Mouse (Mus musculus) megakaryocyte-erythroid progenitor cell, adult 5-6 weeks (primary cell): ENCODE data around the gene Fhl2. TPM values are rescaled to one million over a fixed set of nuclear protein-coding genes. Genes with fewer than 3 reads are reported as not detected.

Experiments used
- ATAC-seq: replicated peaks from 2 replicates; pipeline ENCODE4 v1.8.0; 2016; ENCODE audit warnings: mild to moderate bottlenecking, inconsistent platforms; ENCODE audit not compliant: severe bottlenecking, poor library complexity, low FRiP score, low TSS enrichment
- total RNA-seq, 2 experiments: library from RNA; stranded (forward) in 1 of 2; stranded (reverse) in 1 of 2; fragments of 200-1000, 215-1000 nt in 1 of 2; fragments of >200 nt in 1 of 2; fragmentation: Nextera tagmentation in 1 of 2; gene quantifications; 2 replicates each; pipeline ENCODE4 v1.2.3; 2014 to 2017

Fhl2 gene
- total RNA-seq, 2 experiments from 2014 or later: not detected

DNA sequence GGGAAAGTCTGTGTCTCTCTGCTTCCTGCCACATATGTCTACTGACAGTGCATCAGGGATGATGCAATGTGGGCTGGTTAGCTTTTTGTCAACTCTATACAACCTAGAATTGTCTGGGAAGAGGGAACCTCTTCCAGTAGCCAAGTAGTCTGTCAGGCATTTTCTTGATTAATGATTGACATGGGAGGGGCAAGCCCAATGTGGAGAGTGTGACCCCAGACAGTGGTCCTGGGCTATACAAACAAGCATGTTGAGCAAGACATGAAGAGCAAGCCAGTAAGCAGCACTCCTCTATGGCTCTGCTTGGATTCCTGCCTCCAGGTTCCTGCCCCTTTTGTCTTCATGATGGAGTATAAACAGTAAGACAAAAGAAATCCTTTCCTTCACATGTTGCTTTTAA, 69.6 kb downstream of the Fhl2 start:
- no peak for ATAC-seq

DNA sequence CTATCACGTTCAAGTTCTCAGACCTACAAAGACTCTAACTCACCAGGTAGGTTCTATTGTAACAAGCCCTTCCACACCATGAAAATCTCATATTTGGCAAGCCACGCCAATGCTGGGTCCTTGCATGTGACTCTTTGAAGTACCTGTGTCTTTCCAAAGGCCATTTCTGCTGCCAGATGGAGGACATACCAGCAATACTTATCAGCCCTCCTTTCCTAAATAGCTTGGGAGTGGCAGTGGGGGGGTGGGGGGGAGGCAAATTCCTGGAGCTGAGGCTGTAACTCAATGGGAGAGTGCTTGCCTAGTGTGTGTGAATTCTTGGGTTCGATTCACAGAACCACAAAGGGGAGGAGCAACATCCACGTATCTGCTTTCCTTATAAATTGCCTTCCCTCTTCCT, 72.1 kb downstream of the Fhl2 start:
- no peak for ATAC-seq

DNA sequence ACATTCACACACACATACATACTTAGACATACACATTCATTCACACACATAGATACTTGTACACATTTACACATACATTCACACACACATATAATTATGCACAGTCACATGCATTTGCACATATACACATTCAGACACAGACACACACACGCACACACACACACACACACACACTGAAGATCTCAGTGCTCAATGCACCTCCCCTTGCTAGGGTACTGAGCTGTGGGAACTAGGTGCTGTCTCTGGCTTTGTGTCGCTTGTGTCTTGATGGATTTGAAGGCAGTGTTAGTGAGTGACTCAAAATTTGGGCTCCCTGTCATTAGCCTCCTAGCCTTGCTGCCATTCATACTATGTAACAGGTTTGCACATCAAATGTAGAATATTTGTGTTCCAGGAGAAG, 74.2 kb downstream of the Fhl2 start:
- ATAC-seq: no peak

DNA sequence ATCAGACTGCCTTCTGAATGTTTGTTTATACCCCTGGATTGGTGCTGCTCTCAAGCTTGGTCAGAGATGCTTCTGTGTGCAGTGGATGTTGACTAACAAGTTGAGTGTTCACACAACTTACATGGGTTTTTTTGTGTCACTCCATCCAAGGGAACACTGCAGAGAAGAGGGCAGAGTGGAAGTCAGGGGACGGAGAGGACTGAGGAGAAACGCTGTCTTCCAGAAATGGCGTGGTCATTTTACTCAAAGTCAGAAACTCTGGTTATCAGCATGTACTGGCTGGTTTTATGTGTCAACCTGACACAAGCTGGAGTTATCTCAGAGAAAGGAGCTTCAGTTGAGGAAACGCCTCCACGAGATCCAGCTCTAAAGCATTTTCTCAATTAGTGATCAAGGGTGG, 75.8 kb downstream of the Fhl2 start:
- no peak for ATAC-seq

DNA sequence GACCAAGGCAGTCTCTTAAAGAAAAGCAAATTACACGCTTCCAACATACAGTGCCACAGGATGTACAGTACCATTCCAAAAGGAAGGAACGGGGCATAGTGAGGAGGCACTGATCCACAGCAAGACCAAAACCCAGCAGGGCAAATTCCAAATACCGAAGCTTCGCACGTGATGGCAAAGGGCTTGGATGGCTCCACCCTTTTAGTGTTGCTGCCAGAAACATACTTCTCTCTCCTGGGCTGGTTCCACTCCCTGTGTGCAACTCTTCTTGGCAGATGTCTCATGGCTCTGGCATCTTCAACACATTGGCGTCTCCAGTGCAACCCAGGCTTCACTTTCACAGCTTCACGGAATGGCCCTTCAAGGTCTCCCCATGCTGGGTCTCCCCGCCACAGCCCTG, 79.3 kb downstream of the Fhl2 start:
- no peak for ATAC-seq

DNA sequence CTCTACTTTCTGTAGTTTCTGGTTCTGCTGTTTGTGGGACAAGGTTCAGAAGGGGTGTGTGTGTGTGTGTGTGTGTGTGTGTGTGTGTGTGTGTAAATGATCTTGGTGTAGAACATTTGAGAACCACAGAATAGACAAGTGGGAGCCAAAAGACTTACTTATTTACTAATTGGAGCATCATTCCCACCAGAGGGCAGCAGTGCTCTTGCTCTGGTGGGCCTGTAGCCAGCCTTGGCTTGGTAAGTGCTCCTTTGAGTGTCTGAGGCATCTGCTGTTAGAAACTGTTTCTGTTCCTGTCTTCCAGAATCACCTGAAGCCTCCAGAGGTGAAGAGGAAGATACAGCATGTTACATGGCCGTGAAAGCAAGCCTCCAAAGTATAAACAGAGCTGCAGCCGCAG, 83.9 kb downstream of the Fhl2 start:
- peak; percentile 79 for ATAC-seq

DNA sequence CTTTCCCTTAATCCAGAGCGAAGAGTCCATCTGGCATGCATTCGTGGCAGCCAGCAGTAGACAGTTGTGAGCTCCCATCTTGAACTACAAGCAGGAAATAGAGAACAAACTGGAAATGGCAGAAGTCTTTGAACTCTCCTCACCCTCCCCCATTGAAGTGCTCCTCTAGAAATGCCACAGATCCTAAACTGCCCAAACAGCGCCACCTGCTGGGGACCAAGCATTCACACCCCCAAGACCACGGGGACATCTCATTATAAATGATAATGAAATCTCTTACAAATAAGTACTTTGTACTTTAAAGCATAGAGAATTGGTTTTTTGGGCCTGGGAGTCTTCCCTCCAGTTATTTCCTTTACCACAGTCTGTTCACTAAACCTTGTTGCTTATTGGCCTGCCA, 86.2 kb downstream of the Fhl2 start:
- peak; percentile 87 for ATAC-seq

DNA sequence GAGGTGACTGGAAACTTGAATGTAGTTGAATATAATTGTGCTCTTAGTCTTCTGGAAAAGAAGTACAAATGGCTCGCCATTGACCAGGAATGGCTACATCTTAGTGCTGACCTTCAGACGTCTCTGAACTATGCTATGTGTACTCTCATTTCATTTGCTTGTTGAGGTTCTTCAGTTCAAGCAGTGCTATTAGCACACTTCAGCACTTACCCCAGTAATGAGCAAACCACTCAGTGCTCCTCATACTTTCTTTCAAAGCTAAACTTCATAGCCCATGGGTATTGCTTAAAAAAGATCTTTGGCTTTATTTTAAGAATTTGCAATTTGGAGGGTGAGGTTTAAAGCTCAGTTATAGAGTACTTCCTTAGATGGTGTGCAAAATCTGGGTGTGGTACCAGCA, 88.1 kb downstream of the Fhl2 start:
- ATAC-seq: no peak

DNA sequence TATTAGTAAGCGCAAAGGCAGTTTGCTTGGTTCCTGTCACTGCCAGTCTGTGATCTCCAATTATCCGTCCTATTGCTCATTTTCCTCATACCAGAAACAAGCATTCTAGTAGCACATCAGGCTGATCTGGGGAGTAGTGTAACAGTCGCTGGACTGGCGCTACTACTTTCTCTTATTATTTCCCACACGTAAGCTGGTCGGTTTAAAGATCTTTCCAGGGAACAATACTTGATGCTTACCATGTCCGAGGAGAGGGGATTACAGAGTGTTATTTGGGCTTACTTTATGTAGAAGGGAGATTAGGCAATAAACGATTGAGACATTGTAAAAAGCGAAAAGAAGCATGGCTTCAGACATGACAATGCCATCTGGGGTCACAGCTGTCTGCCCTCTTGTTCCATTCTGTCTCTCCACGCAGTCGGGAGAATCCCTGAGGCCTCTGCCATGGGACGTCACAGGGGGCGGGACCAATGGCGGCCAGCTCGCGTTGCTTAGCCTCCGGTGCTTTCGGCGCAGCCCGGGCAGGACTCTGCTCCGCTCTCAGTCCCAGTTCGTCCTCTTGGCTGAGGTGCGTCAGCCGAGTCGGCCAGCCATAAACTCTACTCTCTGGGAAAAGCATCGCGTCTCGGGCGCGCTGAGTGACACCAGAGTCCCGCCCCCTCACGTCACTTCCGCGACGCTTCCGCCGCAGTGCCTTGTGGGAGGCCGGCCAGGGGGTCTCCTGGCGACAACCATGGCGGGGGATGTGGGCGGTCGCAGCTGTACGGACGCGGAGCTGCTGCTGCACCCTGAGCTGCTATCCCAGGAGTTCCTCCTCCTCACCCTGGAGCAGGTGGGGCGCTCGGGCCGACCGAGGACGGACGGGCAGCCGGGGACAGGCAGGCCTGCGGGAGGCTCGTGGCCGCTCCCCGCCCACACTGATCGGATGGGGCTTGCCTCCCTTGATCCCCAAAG, 98.5 kb downstream of the Fhl2 start, which contains the start of the genes Tgfbrap1 and AI597479:
Gene Tgfbrap1 (minus strand): TSS at position 607 of the 954 bp plus-strand sequence.
Gene AI597479 (plus strand): TSS at position 680 of the 954 bp plus-strand sequence.
- ATAC-seq: peak; percentile 97

DNA sequence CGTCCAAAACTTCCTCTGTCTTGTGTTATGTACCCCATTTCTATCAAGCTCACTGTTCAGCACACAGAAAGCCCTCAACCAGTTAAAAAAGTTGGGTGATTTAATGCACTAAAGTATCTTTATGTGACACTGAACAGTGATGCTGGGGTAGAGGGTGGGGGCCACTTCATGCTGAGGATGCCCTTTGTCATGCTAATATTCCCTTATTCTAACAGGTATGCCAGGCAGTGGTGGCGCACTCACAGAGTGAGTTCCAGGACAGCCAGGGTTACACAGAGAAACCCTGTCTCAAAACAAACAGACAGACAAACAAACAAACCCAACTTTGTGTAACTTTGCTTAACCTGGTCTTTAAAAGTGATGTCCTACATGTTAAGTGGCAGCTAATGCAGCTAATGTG, 102.6 kb downstream of the Fhl2 start:
- ATAC-seq: no peak

DNA sequence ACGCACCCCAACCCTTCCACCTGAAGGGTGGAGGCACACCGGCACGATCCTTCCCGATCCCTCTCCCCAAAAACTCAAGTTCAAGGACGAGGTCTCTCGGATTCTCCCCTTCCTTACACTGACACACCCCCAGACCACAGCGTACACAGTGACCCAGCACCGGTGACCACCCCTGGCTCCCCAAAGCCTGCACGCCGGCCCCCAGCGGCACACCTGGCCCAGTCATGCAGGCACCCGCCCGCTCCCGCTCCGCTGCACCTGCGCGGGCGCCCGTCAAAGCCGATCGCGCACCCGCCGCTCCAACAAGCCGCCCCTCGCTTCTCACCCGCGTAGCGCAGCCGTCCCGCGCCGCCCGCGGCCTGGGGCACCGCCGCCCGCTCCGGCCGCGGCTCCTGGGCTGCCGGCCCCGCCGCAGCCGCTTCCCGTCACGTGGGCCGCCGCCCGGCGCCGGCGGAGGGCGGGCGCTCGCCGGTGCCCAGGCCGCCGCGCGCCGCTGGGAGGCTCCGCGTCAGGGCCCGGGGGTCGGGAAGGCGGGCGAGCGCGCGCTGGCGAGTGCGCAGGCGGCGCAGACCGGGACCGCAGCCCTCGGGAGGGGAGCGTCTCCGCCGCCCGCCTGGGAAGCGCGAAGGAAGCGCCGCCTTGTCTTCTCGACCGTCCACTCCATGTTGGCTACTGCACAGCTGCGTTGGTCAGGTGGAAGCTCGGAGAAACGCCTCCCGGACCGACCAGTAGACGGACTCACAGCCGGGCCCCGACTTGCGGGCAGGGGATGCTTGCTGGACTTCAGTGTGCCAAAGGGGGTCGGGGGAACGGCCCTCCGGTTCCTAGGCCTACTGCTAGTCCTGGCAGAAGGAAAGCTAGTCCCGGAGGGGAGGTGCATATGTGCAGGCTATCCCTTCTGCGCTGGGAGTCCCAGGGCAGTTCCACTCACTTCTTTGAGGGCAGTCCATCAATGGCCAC, 104.4 kb downstream of the Fhl2 start:
- ATAC-seq: peak; percentile 63

DNA sequence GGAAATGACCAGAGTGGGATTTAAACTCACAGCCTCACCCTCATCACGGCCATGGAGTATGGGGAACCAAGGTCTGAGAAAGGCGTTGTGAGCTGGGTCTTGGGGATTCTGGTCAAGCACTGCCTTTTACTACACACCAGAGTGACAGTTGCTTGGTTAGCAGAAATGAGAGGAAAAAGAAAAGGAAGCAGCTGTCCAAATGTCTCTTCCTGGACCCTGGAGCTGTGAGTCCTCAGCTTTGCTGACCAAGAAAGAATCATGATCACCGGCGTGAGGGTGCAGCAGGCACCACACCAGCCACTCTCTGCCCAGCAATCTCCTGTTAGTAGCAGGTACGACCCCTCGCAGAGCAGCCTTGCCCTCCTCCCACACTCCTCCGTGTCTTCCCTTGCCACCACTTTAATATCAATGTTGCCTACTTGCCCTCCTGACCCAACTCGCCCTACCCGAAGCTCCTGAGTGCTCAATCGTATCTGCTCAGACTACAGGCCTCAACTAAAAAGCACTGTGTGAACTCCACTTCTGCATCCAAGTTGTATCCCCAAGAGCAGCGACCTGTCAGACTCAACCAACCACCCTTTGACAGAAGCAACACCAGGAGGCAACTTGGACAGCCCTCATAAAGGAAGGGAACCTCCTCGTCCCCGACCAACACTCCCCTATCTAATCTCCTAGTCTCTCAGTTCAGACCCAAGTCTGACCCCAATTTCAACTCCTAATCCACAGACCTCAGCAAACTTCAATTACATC, 105.3 kb downstream of the Fhl2 start:
- ATAC-seq: peak; percentile 57

DNA sequence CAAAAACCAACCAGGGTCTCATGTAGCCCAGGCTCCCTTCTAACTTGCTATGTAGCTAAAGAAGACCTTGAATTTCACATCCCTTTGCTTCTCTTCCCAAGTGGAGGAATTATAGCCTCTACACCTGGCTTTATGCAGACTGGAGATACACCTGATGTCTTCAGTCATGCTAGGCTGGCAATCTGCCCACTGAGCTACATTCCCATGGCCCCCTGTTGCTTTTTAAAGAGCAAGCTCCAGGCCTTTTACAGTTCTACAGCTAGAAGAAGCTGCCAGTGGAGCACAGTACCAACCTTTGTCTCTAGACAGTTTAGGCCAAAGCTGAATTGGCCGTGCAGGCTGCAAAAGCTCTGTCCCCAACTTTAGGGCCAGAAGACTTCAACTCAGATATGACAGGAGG, 106.4 kb downstream of the Fhl2 start:
- ATAC-seq: no peak

DNA sequence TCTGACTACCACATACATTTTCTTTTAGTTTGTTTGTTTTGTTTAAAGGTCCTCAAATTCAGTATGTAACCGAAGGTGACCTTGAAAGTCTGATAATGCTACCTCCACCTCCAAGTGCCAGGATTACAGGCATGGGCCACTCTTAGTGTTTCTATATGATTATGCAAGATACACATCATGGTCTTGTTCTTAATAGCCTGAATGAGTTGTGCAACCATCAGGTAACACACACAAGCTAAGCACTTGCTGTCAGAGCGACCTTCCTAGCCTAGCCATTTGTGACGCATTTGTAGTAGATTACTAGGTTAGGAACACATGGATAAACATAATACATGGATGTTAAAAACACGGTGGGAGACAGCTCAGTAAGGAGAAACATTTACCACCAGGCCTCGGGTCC, 113.8 kb downstream of the Fhl2 start:
- no peak for ATAC-seq

DNA sequence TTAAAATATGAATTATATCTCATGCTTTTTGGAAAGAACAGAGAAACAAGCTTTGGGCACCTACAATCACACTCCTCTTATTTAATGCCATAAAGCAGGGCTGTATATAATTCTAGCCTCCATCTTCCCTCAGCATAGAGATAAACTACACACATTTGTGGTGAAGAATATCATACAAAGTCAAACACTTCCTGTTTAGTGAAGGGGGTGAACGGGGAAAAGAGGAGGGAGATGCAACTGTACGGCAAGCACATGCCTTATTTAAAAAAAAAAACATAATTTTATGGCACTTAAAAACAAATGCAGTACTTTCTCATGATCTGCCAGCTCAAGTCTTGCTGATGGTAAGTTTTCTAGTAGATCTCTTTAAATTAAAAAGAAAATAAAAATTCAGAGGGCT, 118.7 kb downstream of the Fhl2 start:
- no peak for ATAC-seq

DNA sequence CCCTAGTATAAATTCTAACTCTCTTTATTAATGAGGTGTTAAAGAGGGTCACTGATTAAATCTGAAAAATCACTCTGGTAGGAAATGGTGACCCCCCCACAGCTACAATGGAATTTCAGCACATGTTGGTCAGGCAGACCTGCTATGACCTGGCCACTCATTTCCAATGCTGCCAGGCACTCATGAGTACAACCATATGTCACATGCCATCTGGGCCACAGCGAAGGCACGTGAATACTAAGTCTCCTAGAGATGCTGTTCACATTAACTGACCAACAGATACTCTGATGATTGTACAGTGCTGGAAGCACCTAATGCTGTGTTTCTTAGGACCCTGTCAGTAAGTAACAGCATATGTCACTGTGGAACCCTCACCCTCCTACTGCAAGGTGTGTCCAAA, 122.0 kb downstream of the Fhl2 start:
- no peak for ATAC-seq
